Mouse (Mus musculus): Measurements from ENCODE around the gene Mad2l1bp. TPM values are rescaled to one million over a fixed set of nuclear protein-coding genes. Genes with fewer than 3 reads are reported as not detected.
A peak's percentile ranks its signal among the peaks of the same experiment; 100 is the strongest.

The Mad2l1bp gene
- polyA plus RNA-seq, 1 experiment from 2014 or later, result 28.9 TPM

- H3K4me3 ChIP-seq, result peak within 1 kb of the TSS; percentile 59
- peak within 1 kb of the TSS; percentile 60 for H3K9ac ChIP-seq (replicated peaks)
- H3K27ac ChIP-seq (replicated peaks), result peak within 1 kb of the TSS; percentile 35
- H3K4me1 ChIP-seq, result peaks cover 16% of the 10 kb centered on the region
- H3K9me3 ChIP-seq, result no peaks in the 10 kb centered on the region
- H3K36me3 ChIP-seq, result peaks cover 23% of the 10 kb centered on the region
- peak within 1 kb of the TSS; percentile 86 for H3K4me2 ChIP-seq (replicated peaks)
- WGBS, result 4% methylated on average over 37 of the region's 37 CpGs
- H3K27me3 ChIP-seq, result no peaks in the 10 kb centered on the region
- peak; percentile 97 for ATAC-seq (replicated peaks)
These were observed 9.6 kb downstream of the Mad2l1bp start, which contains the start of gene Rsph9 for GRCm38 (mm10) chr17:46143578-46144423. TSS of gene Rsph9 (minus strand) at chr17:46144216.

- Histone ChIP-seq H3K27me3 (no peaks in the 10 kb centered on the region), H3K9ac (replicated peaks) (no peak overlapping the region), H3K4me1 (peaks cover 16% of the 10 kb centered on the region), H3K27ac (replicated peaks) (no peak overlapping the region), H3K9me3 (no peaks in the 10 kb centered on the region), H3K4me2 (replicated peaks) (no peak overlapping the region), H3K36me3 (no peaks in the 10 kb centered on the region), H3K4me3 (no peak overlapping the region)
- ATAC-seq (replicated peaks), result no peak
- WGBS, result 88% methylated on average over 3 of the region's 3 CpGs
These were observed 13.5 kb downstream of the Mad2l1bp start for GRCm38 (mm10) chr17:46139872-46140271.

- H3K4me1 ChIP-seq, result peaks cover 7% of the 10 kb centered on the region
- ATAC-seq (replicated peaks), result no peak
- H3K4me3 ChIP-seq, result no peak overlapping the region
- no peaks in the 10 kb centered on the region for H3K36me3 ChIP-seq
- no peak overlapping the region for H3K4me2 ChIP-seq (replicated peaks)
- no peak overlapping the region for H3K9ac ChIP-seq (replicated peaks)
- H3K27me3 ChIP-seq, result no peaks in the 10 kb centered on the region
- 83% methylated on average over 8 of the region's 8 CpGs for WGBS
- H3K27ac ChIP-seq (replicated peaks), result no peak overlapping the region
- no peaks in the 10 kb centered on the region for H3K9me3 ChIP-seq
These were observed 14.7 kb downstream of the Mad2l1bp start for GRCm38 (mm10) chr17:46138563-46139236.

GRCm38 (mm10) chr17:46132862-46133261 is 20.5 kb downstream of the Mad2l1bp start:
- Histone ChIP-seq H3K27me3 (no peaks in the 10 kb centered on the region), H3K4me2 (replicated peaks) (no peak overlapping the region), H3K4me3 (no peak overlapping the region), H3K27ac (replicated peaks) (no peak overlapping the region), H3K9ac (replicated peaks) (no peak overlapping the region), H3K4me1 (no peaks in the 10 kb centered on the region), H3K9me3 (no peaks in the 10 kb centered on the region), H3K36me3 (peaks cover 24% of the 10 kb centered on the region)
- WGBS, result 75% methylated on average over 8 of the region's 8 CpGs
- ATAC-seq (replicated peaks), result no peak

- no peaks in the 10 kb centered on the region for H3K27me3 ChIP-seq
- no peaks in the 10 kb centered on the region for H3K4me1 ChIP-seq
- no peak overlapping the region for H3K4me3 ChIP-seq
- no peak overlapping the region for H3K9ac ChIP-seq (replicated peaks)
- no peak overlapping the region for H3K4me2 ChIP-seq (replicated peaks)
- H3K36me3 ChIP-seq, result peaks cover 31% of the 10 kb centered on the region
- H3K27ac ChIP-seq (replicated peaks), result no peak overlapping the region
- ATAC-seq (replicated peaks), result peak; percentile 53; the same call in 1 of the 2 replicates
- no peaks in the 10 kb centered on the region for H3K9me3 ChIP-seq
- 19% methylated on average over 12 of the region's 12 CpGs for WGBS
These were observed 21.2 kb downstream of the Mad2l1bp start for GRCm38 (mm10) chr17:46132058-46132718.

GRCm38 (mm10) chr17:46129741-46130498 is 23.4 kb downstream of the Mad2l1bp start:
- Histone ChIP-seq H3K4me3 (no peak overlapping the region), H3K4me1 (no peaks in the 10 kb centered on the region), H3K27me3 (no peaks in the 10 kb centered on the region), H3K36me3 (peaks cover 52% of the 10 kb centered on the region), H3K9me3 (no peaks in the 10 kb centered on the region), H3K9ac (replicated peaks) (no peak overlapping the region), H3K4me2 (replicated peaks) (no peak overlapping the region), H3K27ac (replicated peaks) (no peak overlapping the region)
- 80% methylated on average over 13 of the region's 13 CpGs for WGBS
- no peak for ATAC-seq (replicated peaks)

- H3K27me3 ChIP-seq, result no peaks in the 10 kb centered on the region
- H3K4me3 ChIP-seq, result no peak overlapping the region
- no peak overlapping the region; the same call in 1 of the 2 replicates for H3K27ac ChIP-seq (replicated peaks)
- no peak overlapping the region for H3K9ac ChIP-seq (replicated peaks)
- H3K4me1 ChIP-seq, result no peaks in the 10 kb centered on the region
- WGBS, result 81% methylated on average over 6 of the region's 6 CpGs
- H3K36me3 ChIP-seq, result peaks cover 72% of the 10 kb centered on the region
- ATAC-seq (replicated peaks), result no peak
- no peaks in the 10 kb centered on the region for H3K9me3 ChIP-seq
- H3K4me2 ChIP-seq (replicated peaks), result no peak overlapping the region
These were observed 25.4 kb downstream of the Mad2l1bp start for GRCm38 (mm10) chr17:46127814-46128493.

- H3K27ac ChIP-seq (replicated peaks), result no peak overlapping the region
- H3K9ac ChIP-seq (replicated peaks), result no peak overlapping the region
- no peak for ATAC-seq (replicated peaks)
- H3K4me2 ChIP-seq (replicated peaks), result no peak overlapping the region
- 90% methylated on average over 6 of the region's 6 CpGs for WGBS
- H3K9me3 ChIP-seq, result no peaks in the 10 kb centered on the region
- H3K36me3 ChIP-seq, result peaks cover 86% of the 10 kb centered on the region
- H3K27me3 ChIP-seq, result no peaks in the 10 kb centered on the region
- H3K4me3 ChIP-seq, result no peak overlapping the region
- no peaks in the 10 kb centered on the region for H3K4me1 ChIP-seq
These were observed 26.7 kb downstream of the Mad2l1bp start for GRCm38 (mm10) chr17:46126608-46127007.

- Histone ChIP-seq H3K9me3 (no peaks in the 10 kb centered on the region), H3K4me1 (no peaks in the 10 kb centered on the region), H3K27me3 (no peaks in the 10 kb centered on the region), H3K36me3 (peaks cover 88% of the 10 kb centered on the region), H3K9ac (replicated peaks) (no peak overlapping the region), H3K27ac (replicated peaks) (no peak overlapping the region), H3K4me2 (replicated peaks) (no peak overlapping the region), H3K4me3 (no peak overlapping the region)
- ATAC-seq (replicated peaks), result no peak
- WGBS, result 94% methylated on average over 12 of the region's 12 CpGs
These were observed 29.2 kb downstream of the Mad2l1bp start for GRCm38 (mm10) chr17:46123953-46124700.

GRCm38 (mm10) chr17:46123285-46123684 is 30.1 kb downstream of the Mad2l1bp start:
- peaks cover 87% of the 10 kb centered on the region for H3K36me3 ChIP-seq
- no peak overlapping the region for H3K9ac ChIP-seq (replicated peaks)
- WGBS, result 94% methylated on average over 4 of the region's 4 CpGs
- no peaks in the 10 kb centered on the region for H3K4me1 ChIP-seq
- no peak overlapping the region for H3K4me3 ChIP-seq
- no peaks in the 10 kb centered on the region for H3K9me3 ChIP-seq
- H3K27ac ChIP-seq (replicated peaks), result no peak overlapping the region
- H3K27me3 ChIP-seq, result no peaks in the 10 kb centered on the region
- no peak overlapping the region for H3K4me2 ChIP-seq (replicated peaks)
- ATAC-seq (replicated peaks), result no peak

- Histone ChIP-seq H3K4me3 (no peak overlapping the region), H3K9ac (replicated peaks) (no peak overlapping the region), H3K27me3 (no peaks in the 10 kb centered on the region), H3K9me3 (no peaks in the 10 kb centered on the region), H3K4me2 (replicated peaks) (no peak overlapping the region), H3K27ac (replicated peaks) (no peak overlapping the region), H3K4me1 (no peaks in the 10 kb centered on the region), H3K36me3 (peaks cover 86% of the 10 kb centered on the region)
- WGBS, result over 99% methylated on average over 4 of the region's 4 CpGs
- ATAC-seq (replicated peaks), result no peak
These were observed 30.6 kb downstream of the Mad2l1bp start for GRCm38 (mm10) chr17:46122791-46123190.
